Mouse (Mus musculus): Measurements from ENCODE around the gene R3hdm2. TPM values are rescaled to one million over a fixed set of nuclear protein-coding genes. Genes with fewer than 3 reads are reported as not detected.

Gene R3hdm2
- 79.9 and 87.4 TPM in 2 replicates for polyA plus RNA-seq (2012)

- no peak for TF ChIP-seq GATA1 (IDR thresholded peaks at IDR 0.05; ENCODE audit: low read length)
Measured at GRCm38 (mm10) chr10:127380251-127380691, at the start of gene R3hdm2. R3hdm2 (plus strand) TSS chr10:127380327.

- TF ChIP-seq GATA1 (IDR thresholded peaks at IDR 0.05; ENCODE audit: low read length), result no peak
Measured at GRCm38 (mm10) chr10:127332211-127332874, 47.8 kb upstream of the R3hdm2 start.

DNA sequence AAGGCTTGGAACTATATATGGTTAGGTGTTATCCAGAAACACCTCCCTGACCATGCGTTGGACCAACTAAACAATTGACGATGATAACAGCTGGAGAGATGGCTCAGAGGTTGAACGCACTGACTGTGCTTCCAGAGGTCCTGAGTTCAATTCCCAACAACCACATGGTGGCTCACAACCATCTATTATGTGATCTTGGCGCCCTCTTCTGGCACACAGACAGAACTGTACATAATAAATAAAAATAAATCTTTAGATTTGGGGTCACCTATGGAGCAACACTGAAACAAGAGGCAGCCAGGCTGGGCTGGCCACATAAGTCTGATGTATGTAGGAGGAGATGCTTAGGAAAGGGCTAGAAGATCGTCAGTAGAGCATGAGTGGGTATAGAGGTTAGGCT lies 47.0 kb upstream of the R3hdm2 start:
- TF ChIP-seq GATA1 (IDR thresholded peaks at IDR 0.05; ENCODE audit: low read length), result no peak

DNA sequence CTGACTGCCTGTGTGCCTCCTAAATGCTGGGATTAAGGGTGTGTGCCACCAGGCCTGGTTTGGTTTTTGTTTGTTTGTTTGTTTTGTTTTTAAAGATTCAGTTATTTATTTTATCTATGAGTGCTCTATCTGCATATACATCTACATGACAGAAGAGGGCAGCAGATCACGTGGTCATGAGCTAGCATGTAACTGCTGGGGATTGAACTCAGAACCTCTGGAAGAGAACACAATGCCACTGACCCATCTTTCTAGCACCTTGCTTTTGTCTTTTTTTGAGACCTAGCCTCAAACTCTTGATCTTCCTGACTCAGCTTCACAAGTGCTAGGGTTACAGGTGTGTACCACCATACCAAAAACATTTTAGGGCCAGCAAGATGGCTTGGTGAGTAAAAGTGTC lies 44.9 kb upstream of the R3hdm2 start:
- TF ChIP-seq GATA1 (IDR thresholded peaks at IDR 0.05; ENCODE audit: low read length), result no peak

- no peak for TF ChIP-seq GATA1 (IDR thresholded peaks at IDR 0.05; ENCODE audit: low read length)
Measured at GRCm38 (mm10) chr10:127336952-127337351, 43.2 kb upstream of the R3hdm2 start.

DNA sequence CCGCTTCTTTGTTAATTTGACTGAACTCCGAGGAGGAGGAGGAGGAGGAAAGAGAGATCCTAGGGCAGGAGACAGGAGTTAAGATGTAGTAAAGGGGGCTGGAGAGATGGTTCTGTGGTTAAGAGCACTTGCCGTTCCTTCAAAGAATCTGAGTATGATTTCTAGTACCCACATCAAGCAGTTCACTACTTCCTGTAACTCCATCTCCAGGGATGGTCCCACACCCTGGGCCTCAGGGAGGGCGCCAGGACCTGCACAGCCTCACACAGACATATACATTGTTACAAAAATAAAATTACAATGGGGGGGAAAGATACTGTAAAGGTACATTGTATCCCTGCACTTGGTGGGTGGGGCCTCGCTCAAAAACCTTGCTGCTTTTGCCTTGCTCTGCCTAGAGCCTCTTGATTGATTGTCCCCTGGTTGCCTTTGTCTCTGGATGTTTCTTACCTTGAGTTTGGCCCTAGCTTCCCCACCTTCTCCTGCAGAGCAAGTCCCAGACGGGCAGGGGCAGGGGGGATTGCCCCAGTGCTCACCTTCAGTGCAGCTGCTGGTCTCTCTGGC lies 42.5 kb upstream of the R3hdm2 start:
- TF ChIP-seq GATA1 (IDR thresholded peaks at IDR 0.05; ENCODE audit: low read length), result no peak

- TF ChIP-seq GATA1 (IDR thresholded peaks at IDR 0.05; ENCODE audit: low read length), result no peak
Measured at GRCm38 (mm10) chr10:127338930-127339682, 41.0 kb upstream of the R3hdm2 start.

GRCm38 (mm10) chr10:127339683-127340576 lies 40.2 kb upstream of the R3hdm2 start:
- TF ChIP-seq GATA1 (IDR thresholded peaks at IDR 0.05; ENCODE audit: low read length), result no peak

DNA sequence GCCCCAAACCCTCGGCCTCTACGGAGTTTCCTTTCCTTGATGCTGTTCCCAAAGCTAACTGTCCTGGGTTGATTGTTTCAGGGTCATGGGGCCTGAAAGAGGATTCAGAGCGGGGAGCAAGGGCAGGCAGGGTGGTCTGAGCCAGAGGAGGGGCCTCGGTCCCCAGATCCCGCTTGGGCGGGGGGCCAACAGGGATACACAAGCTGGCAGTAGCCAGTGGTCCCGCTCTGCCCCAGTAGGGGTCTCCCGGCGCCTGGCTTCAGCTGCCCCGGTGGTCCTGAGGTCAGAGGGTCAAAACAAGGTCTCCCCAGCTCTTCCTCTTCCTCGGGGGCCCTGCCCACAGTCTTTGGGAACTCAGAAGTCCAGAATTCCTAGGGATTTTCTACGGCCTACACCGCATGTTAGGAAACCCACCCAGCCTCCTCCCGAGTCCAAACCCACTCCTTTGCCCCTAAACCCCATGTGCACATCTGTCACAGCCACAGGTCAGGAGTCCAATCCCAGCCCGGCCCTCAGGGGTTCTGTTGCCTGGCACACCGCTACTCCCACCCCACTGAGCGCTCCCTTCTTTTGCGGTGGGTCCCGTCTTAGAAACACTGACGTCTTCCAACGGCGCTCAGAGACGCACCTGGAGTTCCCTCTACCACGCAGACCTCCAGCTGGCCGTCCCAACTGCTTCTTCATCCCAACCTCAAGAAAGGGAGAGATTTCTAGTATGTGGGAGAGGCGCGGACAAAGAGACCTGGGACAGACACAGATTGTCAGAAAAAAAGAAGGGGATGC lies 39.4 kb upstream of the R3hdm2 start:
- TF ChIP-seq GATA1 (IDR thresholded peaks at IDR 0.05; ENCODE audit: low read length), result no peak

- no peak for TF ChIP-seq GATA1 (IDR thresholded peaks at IDR 0.05; ENCODE audit: low read length)
Measured at GRCm38 (mm10) chr10:127341360-127341690, 38.8 kb upstream of the R3hdm2 start.

DNA sequence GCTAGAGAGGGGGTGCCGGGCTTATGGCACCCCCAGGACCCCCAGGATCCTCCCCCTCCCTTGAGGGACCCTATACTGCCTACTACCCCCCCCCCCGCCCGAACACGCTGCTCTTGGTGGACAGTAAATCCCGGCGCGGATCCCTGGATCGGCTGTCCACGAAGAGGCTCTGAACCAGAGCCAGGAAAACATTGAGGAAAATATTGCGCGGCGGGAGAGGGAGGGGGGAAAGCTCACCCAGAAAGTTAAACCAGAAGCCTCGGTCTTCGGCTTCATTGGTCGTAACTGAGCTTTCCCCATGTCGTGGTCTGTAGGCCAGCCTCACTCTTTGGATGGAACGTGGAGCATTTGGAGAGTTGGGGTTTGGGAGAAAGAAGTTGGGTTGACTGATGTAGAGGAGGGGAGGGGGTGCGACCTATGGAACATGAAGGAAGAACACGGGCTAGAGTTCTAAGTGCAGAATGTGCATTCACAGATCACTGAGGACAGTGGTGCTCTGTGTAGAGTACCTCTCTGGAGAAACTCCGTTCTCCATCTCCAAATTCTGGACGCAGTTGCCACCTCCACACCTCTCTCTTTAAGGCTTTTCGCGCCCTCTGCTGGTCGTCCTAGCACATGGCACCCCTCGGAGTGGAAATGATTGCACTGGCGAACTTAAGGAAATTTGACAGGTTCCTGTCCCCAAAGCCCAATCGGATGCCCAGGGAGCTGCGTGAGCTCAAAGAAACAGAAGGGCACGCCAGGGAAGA lies 38.1 kb upstream of the R3hdm2 start, which contains the start of gene Gli1:
Gene Gli1 (minus strand): TSS at position 84 of the 749 bp plus-strand sequence.
- no peak for TF ChIP-seq GATA1 (IDR thresholded peaks at IDR 0.05; ENCODE audit: low read length)

DNA sequence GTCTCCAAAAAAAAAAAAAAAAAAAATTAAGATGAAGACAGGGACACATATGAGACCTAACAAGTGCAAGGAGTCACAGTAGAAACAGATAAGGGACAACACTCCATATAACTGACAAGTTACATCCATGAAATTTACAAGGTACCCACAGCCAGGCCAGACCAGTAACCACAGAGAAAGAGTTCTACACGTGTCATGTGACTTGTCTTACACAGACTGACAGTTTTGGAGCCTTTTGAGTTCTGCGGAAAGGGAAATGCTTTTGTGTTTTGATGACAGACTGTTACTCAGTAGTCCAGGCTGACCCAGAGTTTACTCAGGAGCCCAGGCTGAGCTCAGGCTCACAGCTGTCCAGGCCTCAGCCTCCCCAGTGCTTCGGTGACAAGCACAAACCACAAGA lies 37.1 kb upstream of the R3hdm2 start:
- no peak for TF ChIP-seq GATA1 (IDR thresholded peaks at IDR 0.05; ENCODE audit: low read length)

- TF ChIP-seq GATA1 (IDR thresholded peaks at IDR 0.05; ENCODE audit: low read length), result no peak
Measured at GRCm38 (mm10) chr10:127346173-127346572, 34.0 kb upstream of the R3hdm2 start.

DNA sequence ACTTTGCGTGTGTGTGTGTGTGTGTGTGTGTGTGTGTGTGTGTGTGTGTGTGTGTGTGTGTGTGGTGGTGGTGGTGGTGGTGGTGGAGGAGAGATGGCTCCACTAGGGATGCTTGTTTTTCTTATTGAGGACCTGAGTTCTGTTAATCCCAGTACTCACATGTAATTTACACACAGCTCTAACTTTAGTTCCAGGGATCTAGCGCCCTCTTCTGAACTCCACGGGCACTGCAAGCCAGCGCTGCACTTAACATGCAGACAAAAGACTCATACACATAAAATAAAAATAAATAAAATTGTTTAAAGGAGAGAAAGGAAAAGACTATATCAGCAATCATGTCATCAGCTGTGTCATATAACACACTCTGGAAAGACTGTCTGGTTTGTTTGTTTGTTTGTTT lies 31.2 kb upstream of the R3hdm2 start:
- TF ChIP-seq GATA1 (IDR thresholded peaks at IDR 0.05; ENCODE audit: low read length), result no peak
